Mouse (Mus musculus): ENCODE results near the gene Esp18. TPM values are rescaled to one million over a fixed set of nuclear protein-coding genes. Genes with fewer than 3 reads are reported as not detected.

Gene Esp18
- total RNA-seq (2014; rRNA removed) (not detected in 2 replicates), polyA plus RNA-seq (2015; fragmentation: Nextera tagmentation; extraction: Ambion mirVana) (not detected in 2 replicates)

DNA sequence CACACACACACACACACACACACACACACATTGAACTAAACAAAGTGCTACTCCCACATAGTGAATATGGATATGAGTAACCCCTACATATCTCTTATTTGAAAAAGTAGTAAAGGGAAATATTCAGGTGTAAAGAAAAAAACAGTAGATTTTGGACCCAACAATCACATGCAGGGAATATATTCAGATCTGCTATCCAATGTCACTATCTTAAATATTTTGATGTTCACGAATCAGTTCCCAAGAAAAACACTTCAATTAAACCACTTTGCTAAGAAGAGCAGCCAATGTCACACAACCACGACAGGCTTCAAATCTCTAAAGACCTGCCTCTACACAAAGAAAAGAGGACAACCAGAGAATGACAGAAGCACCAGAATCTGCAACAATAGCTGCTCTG, at the start of gene Esp18:
Gene Esp18, plus strand, starts transcription at position 301 of the 400 bp plus-strand sequence.
- DNase-seq (no peak), ATAC-seq (no peak)
- no peak within 1 kb of the TSS for H3K9ac ChIP-seq
- no peak within 1 kb of the TSS for H3K27ac ChIP-seq (ENCODE audit: low read depth, low read length)
- no peaks in the 10 kb centered on the region for H3K4me1 ChIP-seq (ENCODE audit: insufficient read depth)
- 67% methylated on average over 2 of the region's 2 CpGs for WGBS
- H3K27me3 ChIP-seq (ENCODE audit: insufficient read depth, low read length): no peaks in the 10 kb centered on the region
- no peaks in the 10 kb centered on the region for H3K36me3 ChIP-seq (ENCODE audit: insufficient read depth)
- TF ChIP-seq CTCF (IDR thresholded peaks at IDR 0.05; ENCODE audit: low read depth): no peak
- no peak within 1 kb of the TSS for H3K4me3 ChIP-seq (ENCODE audit: low read depth, low read length)
- H3K9me3 ChIP-seq (ENCODE audit: low read length): no peaks in the 10 kb centered on the region
- no peak within 1 kb of the TSS for H3K4me2 ChIP-seq (ENCODE audit: low read depth)

- no peak overlapping the region for H3K4me3 ChIP-seq (ENCODE audit: low read depth, low read length)
- no peak for ATAC-seq
These were observed 42.8 kb upstream of the Esp18 start for GRCm38 (mm10) chr17:39363316-39363715.

More at GRCm38 (mm10) chr17:39363316-39363715, 42.8 kb upstream of the Esp18 start:
- no peak overlapping the region for H3K4me2 ChIP-seq (ENCODE audit: low read depth)
- H3K27ac ChIP-seq (ENCODE audit: low read depth, low read length): no peak overlapping the region
- no peaks in the 10 kb centered on the region for H3K27me3 ChIP-seq (ENCODE audit: insufficient read depth, low read length)
- H3K9me3 ChIP-seq (ENCODE audit: low read length): no peaks in the 10 kb centered on the region
- H3K9ac ChIP-seq: no peak overlapping the region
- 66% methylated on average over 3 of the region's 3 CpGs for WGBS
- no peak for DNase-seq
- TF ChIP-seq CTCF (IDR thresholded peaks at IDR 0.05; ENCODE audit: low read depth): no peak
- no peaks in the 10 kb centered on the region for H3K4me1 ChIP-seq (ENCODE audit: insufficient read depth)
- no peaks in the 10 kb centered on the region for H3K36me3 ChIP-seq (ENCODE audit: insufficient read depth)

Small RNAs within 50 kb of the gene (microRNA-seq; reads per million reads assigned to microRNA genes)
- 0 reads per million in 2 experiments for gene Gm26429

Other genes starting within 250 kb of the Esp18 start
- gene Esp16, start 129.8 kb downstream of the Esp18 start, total RNA-seq (2014; rRNA removed): not detected in 2 replicates
- not detected in 2 replicates for gene Esp16, start 129.8 kb downstream of the Esp18 start, polyA plus RNA-seq (2015; fragmentation: Nextera tagmentation; extraction: Ambion mirVana)
- gene Esp15, start 234.6 kb downstream of the Esp18 start, total RNA-seq (2014; rRNA removed): not detected in 2 replicates
- not detected in 2 replicates for gene Esp15, start 234.6 kb downstream of the Esp18 start, polyA plus RNA-seq (2015; fragmentation: Nextera tagmentation; extraction: Ambion mirVana)